Mouse (Mus musculus): ENCODE measurements around the gene Gm10762. TPM values are rescaled to one million over a fixed set of nuclear protein-coding genes. Genes with fewer than 3 reads are reported as not detected.

Gm10762 gene
- polyA plus RNA-seq, 1 experiment from 2014 or later = 15.8 TPM

DNA sequence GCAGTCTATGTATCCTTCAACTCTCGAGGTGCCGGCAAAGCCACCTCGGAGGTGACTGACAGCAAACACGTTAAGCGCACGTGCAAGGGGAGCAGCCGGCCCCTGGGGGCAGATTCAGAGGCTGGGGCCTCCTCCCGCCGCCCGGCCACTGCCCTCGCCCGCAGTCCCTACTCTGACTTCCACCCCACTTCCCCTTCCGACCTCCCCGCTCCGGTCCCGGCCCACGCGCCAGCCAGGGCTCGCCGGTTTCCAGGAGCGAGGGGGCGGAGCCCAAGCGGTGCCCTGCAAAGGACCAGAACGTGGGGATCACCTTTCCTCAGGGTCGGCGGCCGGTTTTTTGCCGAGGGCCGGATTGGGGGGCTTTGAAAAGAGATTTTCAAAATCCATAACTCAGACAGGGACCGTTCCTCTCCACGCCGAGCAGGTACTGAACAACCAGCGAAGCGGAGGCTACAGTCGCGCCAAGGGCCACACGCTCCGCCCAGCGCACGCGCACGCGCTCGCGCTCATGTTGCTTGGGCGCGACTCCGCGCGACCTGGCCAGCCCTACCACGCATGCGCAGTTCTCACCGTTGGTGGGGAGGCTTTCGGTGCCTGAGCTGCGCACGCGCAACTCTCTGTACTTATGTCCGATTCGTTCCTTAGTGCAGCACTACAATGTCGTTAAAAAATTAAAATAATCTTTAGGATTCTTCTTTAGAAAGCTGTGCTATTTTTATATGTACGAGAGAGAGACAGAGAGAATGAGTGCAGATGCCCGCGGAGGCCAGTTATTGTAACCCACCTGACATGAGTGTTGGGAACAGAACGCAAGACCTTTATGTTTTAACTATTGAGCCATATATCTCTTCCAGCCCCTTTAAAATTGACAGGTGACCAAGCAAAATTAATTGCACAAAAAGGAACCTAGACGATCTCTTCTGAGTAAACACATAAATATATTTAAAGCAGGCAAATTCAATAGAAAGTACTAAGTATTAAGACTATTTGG lies 23.7 kb downstream of the Gm10762 start, which contains the start of gene Zc3h8:
Gene Zc3h8 (minus strand): TSS at position 540 of the 991 bp plus-strand sequence.
- H3K9ac ChIP-seq = peak within 1 kb of the TSS; percentile 73
- H3K9me3 ChIP-seq (ENCODE audit: low read depth, low read length) = no peaks in the 10 kb centered on the region
- peak within 1 kb of the TSS; percentile 73 for H3K4me3 ChIP-seq (ENCODE audit: low read depth, low read length)
- no peaks in the 10 kb centered on the region for H3K27me3 ChIP-seq (ENCODE audit: insufficient read depth, low read length)
- peak within 1 kb of the TSS; percentile 83 for H3K27ac ChIP-seq (ENCODE audit: low read depth)
- no peaks in the 10 kb centered on the region for H3K36me3 ChIP-seq (ENCODE audit: insufficient read depth)
- 1% methylated on average over 65 of the region's 65 CpGs for WGBS
- peak within 1 kb of the TSS; percentile 77 for H3K4me2 ChIP-seq
- H3K4me1 ChIP-seq (ENCODE audit: insufficient read depth) = no peaks in the 10 kb centered on the region
- peak; percentile 100 for DNase-seq
- ATAC-seq (ENCODE audit: insufficient read depth) = peak; percentile 95
- no peak for TF ChIP-seq CTCF (IDR thresholded peaks at IDR 0.05; ENCODE audit: low read depth)

DNA sequence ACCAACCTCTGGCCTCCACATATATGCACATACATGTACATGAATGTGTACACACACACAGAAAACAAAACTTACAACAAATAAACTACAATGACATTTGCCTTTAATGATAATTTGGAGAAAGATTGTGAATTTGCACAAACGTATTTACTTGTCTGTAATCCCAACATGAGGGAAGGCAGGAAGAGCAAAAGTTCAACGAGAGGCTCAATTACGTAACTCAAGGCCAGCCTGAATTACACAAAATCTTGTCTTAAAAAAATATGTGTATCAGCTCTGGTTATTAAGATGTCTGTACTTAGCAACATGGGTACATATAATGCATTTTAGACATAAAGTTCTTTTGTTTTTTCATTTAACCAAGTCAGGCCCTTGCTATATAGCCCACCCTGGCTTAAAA lies 31.3 kb downstream of the Gm10762 start:
- peaks cover 15% of the 10 kb centered on the region; the same call in 1 of the 2 replicates for H3K36me3 ChIP-seq (ENCODE audit: insufficient read depth)
- no peak overlapping the region for H3K27ac ChIP-seq (ENCODE audit: low read depth)
- ATAC-seq (ENCODE audit: insufficient read depth) = no peak
- H3K4me3 ChIP-seq (ENCODE audit: low read depth, low read length) = no peak overlapping the region
- WGBS = 79% methylated on average over 3 of the region's 3 CpGs
- H3K9me3 ChIP-seq (ENCODE audit: low read depth, low read length) = no peaks in the 10 kb centered on the region
- no peak for DNase-seq
- H3K9ac ChIP-seq = no peak overlapping the region
- no peaks in the 10 kb centered on the region for H3K27me3 ChIP-seq (ENCODE audit: insufficient read depth, low read length)
- H3K4me1 ChIP-seq (ENCODE audit: insufficient read depth) = no peaks in the 10 kb centered on the region
- no peak overlapping the region for H3K4me2 ChIP-seq
- TF ChIP-seq CTCF (IDR thresholded peaks at IDR 0.05; ENCODE audit: low read depth) = no peak

DNA sequence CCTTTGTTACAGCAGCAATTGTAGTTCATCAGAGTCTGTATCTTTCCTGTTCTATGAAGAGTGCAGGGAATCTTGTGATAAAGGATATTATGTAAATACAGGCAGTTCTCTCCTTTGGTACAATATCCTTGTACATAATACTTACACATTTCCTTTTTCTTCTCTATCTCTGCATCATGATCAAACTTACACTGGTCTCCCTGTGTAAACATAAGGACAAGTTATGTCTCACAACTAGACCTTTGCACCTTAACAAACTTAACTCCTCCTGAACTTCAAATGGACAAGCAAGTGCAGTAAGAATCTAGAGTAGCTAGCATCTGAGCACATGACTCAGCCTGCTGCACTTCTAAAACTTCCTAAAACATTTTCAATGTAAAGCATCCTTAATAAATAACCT lies 36.8 kb downstream of the Gm10762 start:
- no peak for DNase-seq
- no peaks in the 10 kb centered on the region for H3K9me3 ChIP-seq (ENCODE audit: low read depth, low read length)

DNA sequence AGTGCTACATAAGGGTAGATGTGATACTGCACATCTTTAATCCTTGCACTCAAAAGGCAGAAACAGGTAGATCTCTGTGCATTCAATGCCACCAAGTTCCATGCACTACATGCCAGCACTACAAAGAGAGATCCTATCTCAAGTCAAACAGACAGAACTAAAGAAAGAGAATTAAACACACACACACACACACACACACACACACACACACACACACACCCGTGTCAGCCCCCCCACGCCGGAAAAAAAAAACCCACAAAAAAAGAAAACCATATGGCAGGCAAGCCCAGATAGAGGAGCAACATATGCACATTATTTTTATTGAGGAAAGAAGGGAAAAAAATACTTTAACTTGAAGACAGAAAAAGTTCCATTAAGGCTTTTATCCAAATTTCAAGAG lies 39.1 kb downstream of the Gm10762 start:
- Histone ChIP-seq H3K4me3 (ENCODE audit: low read depth, low read length) (no peak overlapping the region), H3K4me1 (ENCODE audit: insufficient read depth) (no peaks in the 10 kb centered on the region), H3K4me2 (no peak overlapping the region), H3K36me3 (ENCODE audit: insufficient read depth) (peaks cover 37% of the 10 kb centered on the region), H3K27me3 (ENCODE audit: insufficient read depth, low read length) (no peaks in the 10 kb centered on the region), H3K9ac (no peak overlapping the region), H3K27ac (ENCODE audit: low read depth) (no peak overlapping the region), H3K9me3 (ENCODE audit: low read depth, low read length) (no peaks in the 10 kb centered on the region)
- DNase-seq = no peak
- WGBS = 70% methylated on average over 3 of the region's 3 CpGs
- no peak for TF ChIP-seq CTCF (IDR thresholded peaks at IDR 0.05; ENCODE audit: low read depth)
- no peak for ATAC-seq (ENCODE audit: insufficient read depth)

More for the DNA sequence above, 36.8 kb downstream of the Gm10762 start:
- H3K27me3 ChIP-seq (ENCODE audit: insufficient read depth, low read length) = no peaks in the 10 kb centered on the region
- no peak overlapping the region for H3K27ac ChIP-seq (ENCODE audit: low read depth)
- H3K9ac ChIP-seq = no peak overlapping the region
- H3K4me2 ChIP-seq = no peak overlapping the region
- peaks cover 42% of the 10 kb centered on the region for H3K36me3 ChIP-seq (ENCODE audit: insufficient read depth)
- no peak for ATAC-seq (ENCODE audit: insufficient read depth)
- no peak overlapping the region for H3K4me3 ChIP-seq (ENCODE audit: low read depth, low read length)
- TF ChIP-seq CTCF (IDR thresholded peaks at IDR 0.05; ENCODE audit: low read depth) = no peak
- H3K4me1 ChIP-seq (ENCODE audit: insufficient read depth) = no peaks in the 10 kb centered on the region

DNA sequence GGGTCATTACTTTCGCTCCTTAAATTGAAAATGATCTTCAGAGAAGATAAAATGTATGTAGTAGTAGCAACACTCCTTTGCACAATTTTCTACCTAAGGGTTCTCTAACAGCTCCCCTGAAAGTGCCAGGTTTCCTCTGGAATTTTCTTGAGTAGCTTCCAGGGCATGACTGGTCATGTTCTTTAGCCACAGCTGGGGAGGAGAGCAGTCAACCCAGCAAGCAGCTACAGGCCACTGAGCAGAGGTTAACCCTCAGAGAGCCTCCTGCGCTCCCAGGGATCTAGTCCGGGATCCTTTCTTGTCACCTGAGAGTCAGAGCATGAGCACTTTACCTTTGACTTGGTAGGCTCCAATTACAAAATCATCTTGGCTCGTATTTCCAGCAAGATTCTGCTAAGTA lies 42.7 kb downstream of the Gm10762 start:
- Histone ChIP-seq H3K9me3 (ENCODE audit: low read depth, low read length) (no peaks in the 10 kb centered on the region), H3K4me3 (ENCODE audit: low read depth, low read length) (no peak overlapping the region), H3K36me3 (ENCODE audit: insufficient read depth) (peaks cover 23% of the 10 kb centered on the region; the same call in 1 of the 2 replicates), H3K27me3 (ENCODE audit: insufficient read depth, low read length) (no peaks in the 10 kb centered on the region), H3K9ac (no peak overlapping the region), H3K27ac (ENCODE audit: low read depth) (no peak overlapping the region), H3K4me1 (ENCODE audit: insufficient read depth) (no peaks in the 10 kb centered on the region), H3K4me2 (no peak overlapping the region)
- TF ChIP-seq CTCF (IDR thresholded peaks at IDR 0.05; ENCODE audit: low read depth) = no peak
- WGBS = 83% methylated on average over 4 of the region's 4 CpGs
- ATAC-seq (ENCODE audit: insufficient read depth) (no peak), DNase-seq (no peak)

Small RNAs within 50 kb of the gene (microRNA-seq; reads per million reads assigned to microRNA genes)
- gene Gm22859 (ENCODE audit: borderline number of aligned reads) = not detected

Other genes with a start within 250 kb of the Gm10762 start
- gene Tmem87b, start 149.6 kb downstream of the Gm10762 start, polyA plus RNA-seq (2014; fragmentation: Nextera tagmentation; extraction: Ambion mirVana) = 29.5 and 30.2 TPM in 2 replicates
- gene Fbln7, start 104.7 kb downstream of the Gm10762 start, polyA plus RNA-seq (2014; fragmentation: Nextera tagmentation; extraction: Ambion mirVana) = 7.5 and 9.1 TPM in 2 replicates
- 7.9 and 8.2 TPM in 2 replicates for gene Zc3h8, start 23.6 kb downstream of the Gm10762 start, polyA plus RNA-seq (2014; fragmentation: Nextera tagmentation; extraction: Ambion mirVana)
- gene Zc3h6, start 323 bp downstream of the Gm10762 start, polyA plus RNA-seq (2014; fragmentation: Nextera tagmentation; extraction: Ambion mirVana) = 1.3 and 1.6 TPM in 2 replicates
- 0.17 and 0.23 TPM in 2 replicates for gene Vinac1, start 80.4 kb upstream of the Gm10762 start, polyA plus RNA-seq (2014; fragmentation: Nextera tagmentation; extraction: Ambion mirVana)
- gene Ttl, start 98.2 kb upstream of the Gm10762 start, polyA plus RNA-seq (2014; fragmentation: Nextera tagmentation; extraction: Ambion mirVana) = 16.5 and 17.5 TPM in 2 replicates
- gene Polr1b, start 133.3 kb upstream of the Gm10762 start, polyA plus RNA-seq (2014; fragmentation: Nextera tagmentation; extraction: Ambion mirVana) = 22.6 and 28.5 TPM in 2 replicates
- 25.7 and 28.2 TPM in 2 replicates for gene Chchd5, start 162.0 kb upstream of the Gm10762 start, polyA plus RNA-seq (2014; fragmentation: Nextera tagmentation; extraction: Ambion mirVana)
- gene Slc20a1, start 231.0 kb upstream of the Gm10762 start, polyA plus RNA-seq (2014; fragmentation: Nextera tagmentation; extraction: Ambion mirVana) = 29.5 and 34.4 TPM in 2 replicates

Measured in lung, embryonic 14.5 days (tissue).